Mouse (Mus musculus) neural tube, embryonic 11.5 days (tissue): ENCODE measurements around the gene Ddx43. TPM values are rescaled to one million over a fixed set of nuclear protein-coding genes. Genes with fewer than 3 reads are reported as not detected.

Experiments used
- ATAC-seq: fragments of 200-750 bp; cut with Nextera tagmentation; 2 replicates; pipeline ENCODE4 v1.8.0; 2017; ENCODE audit warnings: moderate number of reproducible peaks, mild to moderate bottlenecking, moderate TSS enrichment, moderate library complexity; ENCODE audit not compliant: insufficient read depth, low FRiP score, low TSS enrichment
- DNase-seq: peaks from one replicate; pipeline ENCODE4 v3.0.0-alpha.2; 2015; ENCODE audit warnings: low spot score
- H3K27ac ChIP-seq: fragments of 300-500 bp; sonication (generic); 2 replicates; pipeline ENCODE4 v1.5.1; 2014; ENCODE audit warnings: low read depth, mild to moderate bottlenecking, low read length
- H3K27me3 ChIP-seq: fragments of 300-500 bp; sonication (generic); 2 replicates; pipeline ENCODE4 v1.6.1; 2014; ENCODE audit warnings: mild to moderate bottlenecking, low read length, mixed read lengths; ENCODE audit not compliant: control insufficient read depth, insufficient read depth
- H3K36me3 ChIP-seq: fragments of 300-500 bp; sonication (generic); 2 replicates; pipeline ENCODE4 v1.6.1; 2014; ENCODE audit warnings: mild to moderate bottlenecking, low read length, moderate library complexity, mixed read lengths; ENCODE audit not compliant: control insufficient read depth, insufficient read depth
- H3K4me1 ChIP-seq: fragments of 300-500 bp; sonication (generic); 2 replicates; pipeline ENCODE4 v1.6.1; 2014; ENCODE audit warnings: low read length, mixed read lengths; ENCODE audit not compliant: control insufficient read depth, insufficient read depth
- H3K4me2 ChIP-seq: fragments of 300-500 bp; sonication (generic); 2 replicates; pipeline ENCODE4 v1.6.1; 2014; ENCODE audit warnings: low read depth, mild to moderate bottlenecking, moderate library complexity
- H3K4me3 ChIP-seq: fragments of 300-500 bp; sonication (generic); 2 replicates; pipeline ENCODE4 v1.5.1; 2014; ENCODE audit warnings: low read depth, low read length
- H3K9ac ChIP-seq: fragments of 300-500 bp; sonication (generic); 2 replicates; pipeline ENCODE4 v1.6.1; 2014; ENCODE audit warnings: mild to moderate bottlenecking, low read length
- H3K9me3 ChIP-seq: fragments of 300-500 bp; sonication (generic); 2 replicates; pipeline ENCODE4 v1.6.1; 2016; ENCODE audit warnings: low read length; ENCODE audit not compliant: control insufficient read depth
- WGBS: fragments of 180-500 bp; shearing (Covaris S2); extraction: QIAGEN DNeasy Blood & Tissue Kit; methylation state at CpG from one replicate; pipeline ENCODE4 v1.1.7; 2014; 5-methylcytosine and 5-hydroxymethylcytosine counted together
- polyA plus RNA-seq: library from polyadenylated mRNA; unstranded; fragments of >200 nt; fragmentation: Nextera tagmentation; extraction: Ambion mirVana; gene quantifications from 2 replicates; pipeline ENCODE4 v1.2.1, GENCODE M21; 2014

Ddx43 gene
- polyA plus RNA-seq, 1 experiment from 2014 or later: 0.50 TPM

- Histone ChIP-seq H3K4me3 (no peak overlapping the region), H3K4me1 (no peaks in the 10 kb centered on the region), H3K27ac (no peak overlapping the region), H3K4me2 (no peak overlapping the region), H3K9ac (no peak overlapping the region), H3K27me3 (no peaks in the 10 kb centered on the region), H3K9me3 (no peaks in the 10 kb centered on the region), H3K36me3 (no peaks in the 10 kb centered on the region)
- DNase-seq (no peak), ATAC-seq (no peak)
- 92% methylated on average over 2 of the region's 2 CpGs for WGBS
Measured at GRCm38 (mm10) chr9:78369349-78369748, 26.2 kb upstream of the Ddx43 start.

- H3K36me3 ChIP-seq: no peaks in the 10 kb centered on the region
- no peak overlapping the region for H3K4me3 ChIP-seq
- no peaks in the 10 kb centered on the region for H3K27me3 ChIP-seq
- WGBS: 90% methylated on average over 7 of the region's 7 CpGs
- H3K4me1 ChIP-seq: no peaks in the 10 kb centered on the region
- H3K9ac ChIP-seq: no peak overlapping the region
- H3K4me2 ChIP-seq: no peak overlapping the region
- DNase-seq: no peak
- no peaks in the 10 kb centered on the region for H3K9me3 ChIP-seq
- no peak for ATAC-seq
- no peak overlapping the region for H3K27ac ChIP-seq
Measured at GRCm38 (mm10) chr9:78369786-78370185, 25.8 kb upstream of the Ddx43 start.

- H3K27me3 ChIP-seq: no peaks in the 10 kb centered on the region
- no peak overlapping the region for H3K9ac ChIP-seq
- H3K36me3 ChIP-seq: no peaks in the 10 kb centered on the region
- H3K27ac ChIP-seq: no peak overlapping the region
- DNase-seq (no peak), ATAC-seq (no peak)
- H3K4me2 ChIP-seq: no peak overlapping the region
- no peaks in the 10 kb centered on the region for H3K4me1 ChIP-seq
- no peaks in the 10 kb centered on the region for H3K9me3 ChIP-seq
- no peak overlapping the region for H3K4me3 ChIP-seq
- 92% methylated on average over 3 of the region's 3 CpGs for WGBS
Measured at GRCm38 (mm10) chr9:78371441-78371840, 24.1 kb upstream of the Ddx43 start.

- Histone ChIP-seq H3K4me3 (no peak overlapping the region), H3K9me3 (no peaks in the 10 kb centered on the region), H3K4me1 (0 out of 2 replicates have a peak, but pooled peaks cover under 1% of the 10 kb centered on the region), H3K36me3 (no peaks in the 10 kb centered on the region), H3K4me2 (no peak overlapping the region), H3K9ac (no peak overlapping the region), H3K27me3 (no peaks in the 10 kb centered on the region), H3K27ac (no peak overlapping the region)
- ATAC-seq: no peak
- 85% methylated on average over 10 of the region's 10 CpGs for WGBS
- no peak for DNase-seq
Measured at GRCm38 (mm10) chr9:78372827-78373504, 22.6 kb upstream of the Ddx43 start.

DNA sequence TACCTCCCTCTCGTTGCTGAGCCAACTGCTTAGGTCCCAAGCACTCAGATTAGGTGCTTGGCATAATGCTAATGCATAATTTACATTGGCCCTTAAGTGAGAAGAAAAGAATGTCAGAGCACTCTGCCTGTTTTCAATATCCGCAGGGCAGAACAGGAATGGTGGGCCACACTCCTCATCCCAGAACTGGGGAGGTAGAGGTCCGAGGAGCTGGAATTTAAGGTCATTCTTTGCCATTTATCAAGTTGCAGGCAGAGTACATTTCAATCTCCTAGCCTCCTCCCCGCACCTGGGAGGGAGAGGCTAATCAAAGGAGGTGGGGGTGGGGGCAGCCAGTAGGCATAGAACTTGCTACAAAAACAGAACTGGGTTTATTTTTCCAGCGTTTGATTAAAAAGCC is 21.2 kb upstream of the Ddx43 start:
- ATAC-seq (no peak), DNase-seq (no peak)
- 61% methylated on average over 5 of the region's 5 CpGs for WGBS
- H3K4me1 ChIP-seq: 0 out of 2 replicates have a peak, but pooled peaks cover 3% of the 10 kb centered on the region
- H3K36me3 ChIP-seq: no peaks in the 10 kb centered on the region
- no peak overlapping the region for H3K4me3 ChIP-seq
- H3K9me3 ChIP-seq: no peaks in the 10 kb centered on the region
- H3K27me3 ChIP-seq: no peaks in the 10 kb centered on the region
- H3K4me2 ChIP-seq: no peak overlapping the region
- no peak overlapping the region for H3K27ac ChIP-seq
- H3K9ac ChIP-seq: no peak overlapping the region

GRCm38 (mm10) chr9:78374885-78375389 is 20.6 kb upstream of the Ddx43 start:
- H3K4me1 ChIP-seq: 0 out of 2 replicates have a peak, but pooled peaks cover 3% of the 10 kb centered on the region
- no peaks in the 10 kb centered on the region for H3K27me3 ChIP-seq
- no peaks in the 10 kb centered on the region for H3K9me3 ChIP-seq
- H3K36me3 ChIP-seq: no peaks in the 10 kb centered on the region
- no peak overlapping the region for H3K4me2 ChIP-seq
- no peak overlapping the region for H3K9ac ChIP-seq
- DNase-seq (no peak), ATAC-seq (no peak)
- WGBS: 73% methylated on average over 1 of the region's 1 CpGs
- no peak overlapping the region for H3K27ac ChIP-seq
- H3K4me3 ChIP-seq: no peak overlapping the region

DNA sequence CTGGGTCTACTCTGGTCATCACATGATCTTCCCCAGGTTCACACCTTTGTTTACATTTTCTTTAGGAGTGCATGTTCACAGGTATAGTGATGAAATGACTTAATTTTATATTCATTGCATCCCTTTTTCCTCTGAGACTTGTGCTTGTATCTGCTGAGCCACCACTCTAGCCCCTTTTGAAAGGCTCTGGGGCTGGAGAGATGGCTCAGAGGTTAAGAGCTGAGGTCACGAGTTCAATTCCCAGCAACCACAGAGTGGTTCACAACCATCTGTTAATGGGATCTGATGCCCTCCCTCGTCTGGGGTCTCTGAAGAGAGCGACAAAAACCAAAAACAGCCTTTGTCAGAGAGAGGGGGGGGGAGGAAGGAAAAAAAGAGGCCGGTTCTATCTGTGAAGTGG is 20.1 kb upstream of the Ddx43 start:
- ATAC-seq (no peak), DNase-seq (no peak)
- H3K27me3 ChIP-seq: no peaks in the 10 kb centered on the region
- WGBS: 64% methylated on average over 4 of the region's 4 CpGs
- no peaks in the 10 kb centered on the region for H3K36me3 ChIP-seq
- no peak overlapping the region for H3K27ac ChIP-seq
- H3K4me3 ChIP-seq: no peak overlapping the region
- no peak overlapping the region for H3K9ac ChIP-seq
- 0 out of 2 replicates have a peak, but pooled peaks cover 3% of the 10 kb centered on the region for H3K4me1 ChIP-seq
- no peaks in the 10 kb centered on the region for H3K9me3 ChIP-seq
- no peak overlapping the region for H3K4me2 ChIP-seq

GRCm38 (mm10) chr9:78377546-78377945 is 18.0 kb upstream of the Ddx43 start:
- H3K27me3 ChIP-seq: no peaks in the 10 kb centered on the region
- no peak overlapping the region; the same call in 1 of the 2 replicates for H3K4me3 ChIP-seq
- DNase-seq (no peak), ATAC-seq (no peak)
- H3K9ac ChIP-seq: no peak overlapping the region
- peak overlapping the region; percentile 57 for H3K4me2 ChIP-seq
- H3K36me3 ChIP-seq: no peaks in the 10 kb centered on the region
- 31% methylated on average over 8 of the region's 8 CpGs for WGBS
- H3K27ac ChIP-seq: no peak overlapping the region
- H3K9me3 ChIP-seq: no peaks in the 10 kb centered on the region
- 0 out of 2 replicates have a peak, but pooled peaks cover 3% of the 10 kb centered on the region for H3K4me1 ChIP-seq
